Mouse (Mus musculus) C2C12 (cell line): Measurements from ENCODE around the gene Kcnj5. TPM values are rescaled to one million over a fixed set of nuclear protein-coding genes. Genes with fewer than 3 reads are reported as not detected.

Experiments used
- H3K27me3 ChIP-seq: one replicate; pipeline ENCODE4 v1.6.1; 2011; ENCODE audit not compliant: control insufficient read depth, insufficient read depth, insufficient read length
- H3K36me3 ChIP-seq: one replicate; pipeline ENCODE4 v1.6.1; 2011; ENCODE audit not compliant: control insufficient read depth, insufficient read depth
- H3K4me3 ChIP-seq: one replicate; pipeline ENCODE4 v1.5.1; 2011; ENCODE audit warnings: mild to moderate bottlenecking, control low read depth; ENCODE audit not compliant: poor library complexity, insufficient read depth, severe bottlenecking
- H3K79me2 ChIP-seq: one replicate; pipeline ENCODE4 v1.6.1; 2011; ENCODE audit not compliant: control insufficient read depth, insufficient read depth
- H3K79me3 ChIP-seq: one replicate; pipeline ENCODE4 v1.6.1; 2011; ENCODE audit warnings: low read depth, control low read depth
- H3ac ChIP-seq: one replicate; pipeline ENCODE3; 2011; ENCODE audit warnings: low read depth; ENCODE audit not compliant: control insufficient read depth, insufficient read length
- CEBPB ChIP-seq: IDR thresholded peaks from one replicate; pipeline ENCODE4 v1.6.1; 2011; ENCODE audit warnings: low read depth, mild to moderate bottlenecking, control low read depth, moderate library complexity
- CTCF ChIP-seq: IDR thresholded peaks from one replicate; pipeline ENCODE4 v1.5.1; 2011; ENCODE audit not compliant: control insufficient read depth, insufficient read depth, insufficient read length
- FOSL1 ChIP-seq: IDR thresholded peaks from one replicate; pipeline ENCODE4 v1.8.0; 2011; ENCODE audit warnings: mild to moderate bottlenecking, low read length; ENCODE audit not compliant: poor library complexity, insufficient read depth, severe bottlenecking
- MAX ChIP-seq: IDR thresholded peaks from one replicate; pipeline ENCODE4 v1.6.1; 2011; ENCODE audit warnings: mild to moderate bottlenecking, control low read depth
- MYOD1 ChIP-seq: IDR thresholded peaks from one replicate; pipeline ENCODE4 v1.6.1; 2011; ENCODE audit warnings: low read depth; ENCODE audit not compliant: control insufficient read depth, insufficient read length
- MYOG ChIP-seq: IDR thresholded peaks from one replicate; pipeline ENCODE4 v1.6.1; 2011; ENCODE audit not compliant: control insufficient read depth, insufficient read length; ENCODE audit errors: extremely low read depth
- USF1 ChIP-seq: IDR thresholded peaks from one replicate; pipeline ENCODE4 v1.6.1; 2011; ENCODE audit warnings: low read depth, mild to moderate bottlenecking, control low read depth, moderate library complexity
- long read RNA-seq, 2 experiments: library from polyadenylated mRNA; unstranded; transcript quantifications; one replicate each; pipeline ENCODE4 v2.0.0; 2019 to 2020
- polyA plus RNA-seq: library from polyadenylated mRNA; unstranded; fragments of >200 nt; fragmentation: generic; extraction: Trizol; gene quantifications from one replicate; pipeline ENCODE4 v1.2.1, GENCODE M21; 2012; ENCODE audit warnings: missing spikeins

Gene Kcnj5
- polyA plus RNA-seq = not detected
- long read RNA-seq, experiment 1 = 0 reads
- long read RNA-seq, experiment 2 = 0 reads

- no peaks in the 10 kb centered on the region for H3K79me2 ChIP-seq
- peaks cover 49% of the 10 kb centered on the region for H3K27me3 ChIP-seq
- TF ChIP-seq MYOG (no peak), FOSL1 (no peak), CEBPB (no peak), USF1 (no peak)
- no peaks in the 10 kb centered on the region for H3K79me3 ChIP-seq
- H3K36me3 ChIP-seq = no peaks in the 10 kb centered on the region
- no peak within 1 kb of the TSS for H3ac ChIP-seq
- no peak within 1 kb of the TSS for H3K4me3 ChIP-seq
Measured at GRCm38 (mm10) chr9:32344051-32344450, at the start of gene Kcnj5. Gene Kcnj5 (minus strand): TSS chr9:32344350.

DNA sequence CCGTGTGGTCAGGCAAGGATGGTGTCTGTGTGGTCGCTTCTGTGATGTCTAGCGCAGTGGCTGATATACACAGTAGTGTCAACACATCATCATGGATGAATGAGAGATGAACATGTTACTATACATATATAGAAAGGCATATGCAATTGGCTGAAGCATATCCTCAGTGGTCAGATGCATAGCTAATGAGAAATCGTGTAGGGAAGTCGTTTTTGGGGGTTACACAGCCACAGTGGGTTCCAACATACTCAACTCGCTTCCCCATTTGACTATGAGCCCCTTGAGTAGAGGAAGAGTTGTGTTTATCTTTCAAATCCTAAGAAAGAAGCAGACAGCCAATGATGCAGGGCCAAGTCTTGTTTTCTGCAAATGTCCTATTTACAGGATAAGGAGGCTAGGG lies 48.6 kb upstream of the Kcnj5 start:
- TF ChIP-seq MYOD1 = no peak
- no peak for TF ChIP-seq MAX
- no peak for TF ChIP-seq USF1
- TF ChIP-seq CTCF = no peak
- TF ChIP-seq FOSL1 = no peak
- no peak for TF ChIP-seq CEBPB
- no peak for TF ChIP-seq MYOG
- Histone ChIP-seq H3K27me3 (peaks cover 35% of the 10 kb centered on the region), H3K79me2 (no peaks in the 10 kb centered on the region), H3K79me3 (no peaks in the 10 kb centered on the region), H3ac (no peak overlapping the region), H3K4me3 (no peak overlapping the region), H3K36me3 (no peaks in the 10 kb centered on the region)

- TF ChIP-seq MAX (no peak), CTCF (no peak), CEBPB (no peak), USF1 (no peak), MYOD1 (no peak), FOSL1 (no peak), MYOG (no peak)
- Histone ChIP-seq H3K79me2 (no peaks in the 10 kb centered on the region), H3K36me3 (no peaks in the 10 kb centered on the region), H3K79me3 (no peaks in the 10 kb centered on the region), H3ac (no peak overlapping the region), H3K4me3 (no peak overlapping the region), H3K27me3 (peaks cover 35% of the 10 kb centered on the region)
Measured at GRCm38 (mm10) chr9:32391701-32392100, 47.6 kb upstream of the Kcnj5 start.

DNA sequence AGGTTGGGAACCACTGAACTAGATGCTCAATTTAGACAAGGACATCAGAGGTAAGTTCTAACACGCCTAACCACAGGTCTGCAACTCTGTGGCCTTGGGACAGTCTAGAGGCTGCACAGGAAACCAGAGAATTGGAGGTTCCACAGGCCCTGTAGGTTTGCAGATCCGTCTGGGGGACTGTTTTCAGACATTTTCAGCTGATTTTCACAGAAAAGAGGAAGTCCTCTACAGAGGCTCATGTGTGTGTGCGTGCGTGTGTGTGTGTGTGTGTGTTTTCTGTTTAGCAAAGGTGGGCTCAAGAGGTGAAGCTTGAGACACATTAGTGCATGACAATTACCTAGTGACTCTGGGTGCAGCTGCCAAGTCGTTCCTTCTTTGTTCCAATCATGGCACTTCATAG lies 46.9 kb upstream of the Kcnj5 start:
- Histone ChIP-seq H3K79me3 (no peaks in the 10 kb centered on the region), H3K4me3 (no peak overlapping the region), H3ac (no peak overlapping the region), H3K27me3 (peaks cover 31% of the 10 kb centered on the region), H3K79me2 (no peaks in the 10 kb centered on the region), H3K36me3 (no peaks in the 10 kb centered on the region)
- no peak for TF ChIP-seq FOSL1
- TF ChIP-seq CTCF = no peak
- no peak for TF ChIP-seq MYOG
- TF ChIP-seq USF1 = no peak
- no peak for TF ChIP-seq MYOD1
- no peak for TF ChIP-seq CEBPB
- no peak for TF ChIP-seq MAX

- Histone ChIP-seq H3K4me3 (no peak overlapping the region), H3ac (no peak overlapping the region), H3K79me3 (no peaks in the 10 kb centered on the region), H3K27me3 (peaks cover 28% of the 10 kb centered on the region), H3K36me3 (no peaks in the 10 kb centered on the region), H3K79me2 (no peaks in the 10 kb centered on the region)
- TF ChIP-seq MAX (no peak), FOSL1 (no peak), CTCF (no peak), USF1 (no peak), CEBPB (no peak), MYOD1 (no peak), MYOG (no peak)
Measured at GRCm38 (mm10) chr9:32388120-32388519, 44.0 kb upstream of the Kcnj5 start.

- H3K36me3 ChIP-seq = no peaks in the 10 kb centered on the region
- TF ChIP-seq USF1 (no peak), MYOG (no peak), CTCF (no peak), CEBPB (no peak), MAX (no peak), MYOD1 (no peak), FOSL1 (no peak)
- peaks cover 6% of the 10 kb centered on the region for H3K27me3 ChIP-seq
- no peak overlapping the region for H3K4me3 ChIP-seq
- no peaks in the 10 kb centered on the region for H3K79me2 ChIP-seq
- H3ac ChIP-seq = no peak overlapping the region
- no peaks in the 10 kb centered on the region for H3K79me3 ChIP-seq
Measured at GRCm38 (mm10) chr9:32384906-32385305, 40.8 kb upstream of the Kcnj5 start.
